Mouse (Mus musculus) ES-Bruce4 (cell line): ENCODE measurements around the gene Gfod1.

Experiments
- CTCF ChIP-seq: IDR thresholded peaks from one replicate; pipeline ENCODE4 v1.8.1; 2011; ENCODE audit warnings: low read depth, low read length
- POLR2A ChIP-seq: IDR thresholded peaks from one replicate; pipeline ENCODE4 v1.8.1; 2011; ENCODE audit warnings: low read length; ENCODE audit not compliant: insufficient read depth

DNA sequence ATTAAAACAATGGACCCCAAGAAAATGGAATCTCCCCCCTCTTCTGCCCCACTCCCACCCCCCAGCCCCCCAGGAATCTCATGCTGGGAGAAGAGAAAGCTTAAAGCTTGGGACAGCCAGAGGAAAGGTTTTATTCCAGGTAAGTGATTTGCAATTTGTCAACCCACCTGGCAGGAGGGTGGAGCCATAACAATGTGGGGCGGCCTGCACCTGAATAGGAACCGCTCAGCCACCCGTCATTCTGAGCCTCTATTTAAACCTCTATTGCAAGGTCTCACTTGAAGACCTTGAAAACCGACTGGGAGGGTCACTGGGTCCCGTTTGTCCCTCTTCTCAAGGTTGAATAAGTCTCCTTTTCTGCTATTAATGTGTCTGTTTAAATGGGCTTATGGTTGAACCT, 3.6 kb downstream of the Gfod1 start:
- no peak for TF ChIP-seq POLR2A
- no peak for TF ChIP-seq CTCF
